Mouse (Mus musculus) limb, embryonic 10.5 days (tissue): Measurements from ENCODE around the gene Scel. TPM values are rescaled to one million over a fixed set of nuclear protein-coding genes. Genes with fewer than 3 reads are reported as not detected.

ENCODE experiments used
- DNase-seq: peaks from one replicate; pipeline ENCODE4 v3.0.0-alpha.2; 2017; ENCODE audit warnings: low spot score
- H3K27ac ChIP-seq: fragments of 300-500 bp; sonication (generic); 2 replicates; pipeline ENCODE4 v1.5.1; 2016; ENCODE audit warnings: mild to moderate bottlenecking
- H3K27me3 ChIP-seq: fragments of 300-500 bp; sonication (generic); 2 replicates; pipeline ENCODE4 v1.6.1; 2016; ENCODE audit warnings: low read depth, mild to moderate bottlenecking; ENCODE audit not compliant: poor library complexity, severe bottlenecking
- H3K36me3 ChIP-seq: fragments of 300-500 bp; sonication (generic); 2 replicates; pipeline ENCODE4 v1.6.1; 2016; ENCODE audit warnings: mild to moderate bottlenecking, moderate library complexity
- H3K4me1 ChIP-seq: fragments of 300-500 bp; sonication (generic); 2 replicates; pipeline ENCODE4 v1.6.1; 2016
- H3K4me3 ChIP-seq: fragments of 300-500 bp; sonication (generic); 2 replicates; pipeline ENCODE4 v1.5.1; 2016; ENCODE audit warnings: mild to moderate bottlenecking, moderate library complexity
- H3K9me3 ChIP-seq: fragments of 300-500 bp; sonication (generic); replicated peaks from 2 replicates; pipeline ENCODE4 v1.6.1; 2016; ENCODE audit warnings: mild to moderate bottlenecking
- WGBS: fragments of 180-500 bp; shearing (Covaris S2); methylation state at CpG from one replicate; pipeline ENCODE4 v1.1.7; 2016; 5-methylcytosine and 5-hydroxymethylcytosine counted together
- polyA plus RNA-seq: library from polyadenylated mRNA; unstranded; fragments of >200 nt; fragmentation: Nextera tagmentation; extraction: Ambion mirVana; gene quantifications from 2 replicates; pipeline ENCODE4 v1.2.1, GENCODE M21; 2016

Gene Scel
- polyA plus RNA-seq, 1 experiment from 2014 or later = 0.09 TPM

DNA sequence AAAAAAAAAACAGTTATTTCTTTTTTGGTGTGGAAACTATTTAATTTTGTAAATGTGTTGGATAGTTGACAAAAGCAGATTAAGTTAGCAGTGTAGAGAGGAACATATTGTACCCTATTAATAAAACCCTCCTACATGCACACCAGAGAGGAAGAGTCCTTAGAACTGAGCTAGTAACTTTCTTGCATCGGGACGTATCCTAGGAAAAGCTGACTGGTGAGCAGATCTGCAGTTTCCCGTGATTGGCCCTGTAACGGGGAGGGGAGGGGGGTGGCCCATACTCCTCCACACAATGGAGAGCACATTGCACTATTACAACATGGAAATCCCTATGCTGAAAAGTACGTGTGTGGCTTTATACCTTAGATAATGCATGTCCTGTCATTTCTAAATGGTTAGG, 82.7 kb downstream of the Scel start:
- no peak overlapping the region for H3K4me3 ChIP-seq
- H3K9me3 ChIP-seq = no peaks in the 10 kb centered on the region
- 77% methylated on average over 5 of the region's 5 CpGs for WGBS
- H3K27ac ChIP-seq = no peak overlapping the region
- H3K27me3 ChIP-seq = no peaks in the 10 kb centered on the region
- no peaks in the 10 kb centered on the region for H3K36me3 ChIP-seq
- H3K4me1 ChIP-seq = no peaks in the 10 kb centered on the region
- no peak for DNase-seq

GRCm38 (mm10) chr14:103608063-103608462, 94.9 kb downstream of the Scel start:
- no peak for DNase-seq
- WGBS = 91% methylated on average over 8 of the region's 8 CpGs
- no peak overlapping the region for H3K4me3 ChIP-seq
- H3K4me1 ChIP-seq = no peaks in the 10 kb centered on the region
- H3K27me3 ChIP-seq = no peaks in the 10 kb centered on the region
- no peaks in the 10 kb centered on the region for H3K36me3 ChIP-seq
- no peak overlapping the region for H3K27ac ChIP-seq
- no peaks in the 10 kb centered on the region for H3K9me3 ChIP-seq

GRCm38 (mm10) chr14:103613573-103614271, 100.6 kb downstream of the Scel start:
- WGBS = 90% methylated on average over 6 of the region's 6 CpGs
- Histone ChIP-seq H3K9me3 (no peaks in the 10 kb centered on the region), H3K36me3 (no peaks in the 10 kb centered on the region), H3K4me3 (no peak overlapping the region), H3K27me3 (no peaks in the 10 kb centered on the region), H3K4me1 (no peaks in the 10 kb centered on the region), H3K27ac (no peak overlapping the region)
- no peak for DNase-seq

- Histone ChIP-seq H3K27me3 (no peaks in the 10 kb centered on the region), H3K27ac (no peak overlapping the region), H3K9me3 (no peaks in the 10 kb centered on the region), H3K36me3 (no peaks in the 10 kb centered on the region), H3K4me1 (no peaks in the 10 kb centered on the region), H3K4me3 (no peak overlapping the region)
- no peak for DNase-seq
- 92% methylated on average over 4 of the region's 4 CpGs for WGBS
Observed at GRCm38 (mm10) chr14:103614272-103614587, 101.1 kb downstream of the Scel start.

GRCm38 (mm10) chr14:103619756-103620155, 106.6 kb downstream of the Scel start:
- Histone ChIP-seq H3K9me3 (no peaks in the 10 kb centered on the region), H3K27ac (no peak overlapping the region), H3K4me1 (no peaks in the 10 kb centered on the region), H3K36me3 (no peaks in the 10 kb centered on the region), H3K27me3 (no peaks in the 10 kb centered on the region), H3K4me3 (no peak overlapping the region)
- WGBS = 90% methylated on average over 4 of the region's 4 CpGs
- DNase-seq = no peak

DNA sequence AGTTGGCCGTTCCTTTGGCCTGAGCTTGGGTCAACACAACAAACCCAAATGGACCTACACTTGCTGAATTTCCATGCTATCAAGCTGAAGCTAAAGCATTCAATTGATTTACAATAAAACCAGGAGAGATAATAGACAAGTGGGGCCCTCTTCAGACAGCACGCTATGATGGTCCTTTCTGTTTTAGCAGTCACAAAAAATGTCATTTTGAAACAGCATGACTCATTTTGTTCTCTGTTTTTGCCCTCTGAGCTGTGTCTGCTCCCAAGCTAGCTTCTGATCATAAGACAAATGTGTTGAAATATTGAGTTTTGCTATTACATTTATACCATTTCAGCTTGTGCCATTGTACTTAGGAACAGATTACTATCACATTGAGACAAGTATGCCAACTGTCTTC, 108.1 kb downstream of the Scel start:
- Histone ChIP-seq H3K36me3 (no peaks in the 10 kb centered on the region), H3K9me3 (no peaks in the 10 kb centered on the region), H3K27ac (no peak overlapping the region), H3K4me3 (no peak overlapping the region), H3K4me1 (no peaks in the 10 kb centered on the region), H3K27me3 (no peaks in the 10 kb centered on the region)
- no peak for DNase-seq
- 96% methylated on average over 2 of the region's 2 CpGs for WGBS

GRCm38 (mm10) chr14:103626100-103626499, 113.0 kb downstream of the Scel start:
- 87% methylated on average over 6 of the region's 6 CpGs for WGBS
- DNase-seq = no peak
- no peaks in the 10 kb centered on the region for H3K27me3 ChIP-seq
- H3K27ac ChIP-seq = no peak overlapping the region
- H3K4me1 ChIP-seq = no peaks in the 10 kb centered on the region
- H3K4me3 ChIP-seq = no peak overlapping the region
- H3K36me3 ChIP-seq = no peaks in the 10 kb centered on the region
- H3K9me3 ChIP-seq = no peaks in the 10 kb centered on the region

- Histone ChIP-seq H3K4me3 (no peak overlapping the region), H3K36me3 (no peaks in the 10 kb centered on the region), H3K27me3 (no peaks in the 10 kb centered on the region), H3K4me1 (no peaks in the 10 kb centered on the region), H3K27ac (no peak overlapping the region), H3K9me3 (no peaks in the 10 kb centered on the region)
- no peak for DNase-seq
- 93% methylated on average over 7 of the region's 7 CpGs for WGBS
Observed at GRCm38 (mm10) chr14:103629639-103630364, 116.7 kb downstream of the Scel start.

- Histone ChIP-seq H3K27ac (no peak overlapping the region), H3K4me3 (no peak overlapping the region), H3K36me3 (no peaks in the 10 kb centered on the region), H3K4me1 (no peaks in the 10 kb centered on the region), H3K9me3 (no peaks in the 10 kb centered on the region), H3K27me3 (no peaks in the 10 kb centered on the region)
- DNase-seq = no peak
- 79% methylated on average over 8 of the region's 8 CpGs for WGBS
Observed at GRCm38 (mm10) chr14:103630545-103630944, 117.4 kb downstream of the Scel start.

GRCm38 (mm10) chr14:103643933-103644332, 130.8 kb downstream of the Scel start:
- H3K27ac ChIP-seq = no peak overlapping the region
- no peaks in the 10 kb centered on the region for H3K9me3 ChIP-seq
- H3K36me3 ChIP-seq = no peaks in the 10 kb centered on the region
- peaks cover 3% of the 10 kb centered on the region; the same call in 1 of the 2 replicates for H3K4me1 ChIP-seq
- H3K27me3 ChIP-seq = peaks cover 15% of the 10 kb centered on the region
- 85% methylated on average over 3 of the region's 3 CpGs for WGBS
- no peak for DNase-seq
- no peak overlapping the region for H3K4me3 ChIP-seq

DNA sequence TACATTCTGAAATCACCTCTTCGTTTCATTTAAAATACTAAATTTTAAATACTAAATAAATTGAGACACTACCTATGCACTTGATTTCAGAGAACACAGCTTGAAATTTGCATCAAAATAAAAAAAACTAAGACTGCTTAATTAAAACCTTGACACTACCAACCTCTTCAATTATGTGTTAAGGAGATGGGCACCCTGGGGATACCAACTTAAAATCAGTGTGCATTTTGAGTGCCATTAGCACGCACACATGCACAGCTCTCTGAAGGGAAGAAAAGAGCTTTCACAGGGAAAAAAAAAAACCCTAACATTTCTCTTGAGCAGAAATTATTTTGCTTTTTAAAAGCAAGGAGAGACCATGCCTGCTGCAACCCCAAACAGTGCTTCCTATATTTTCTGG, 134.8 kb downstream of the Scel start:
- Histone ChIP-seq H3K4me3 (no peak overlapping the region), H3K9me3 (no peaks in the 10 kb centered on the region), H3K27me3 (peaks cover 52% of the 10 kb centered on the region), H3K4me1 (peaks cover 18% of the 10 kb centered on the region), H3K27ac (no peak overlapping the region), H3K36me3 (no peaks in the 10 kb centered on the region)
- 87% methylated on average over 2 of the region's 2 CpGs for WGBS
- no peak for DNase-seq

DNA sequence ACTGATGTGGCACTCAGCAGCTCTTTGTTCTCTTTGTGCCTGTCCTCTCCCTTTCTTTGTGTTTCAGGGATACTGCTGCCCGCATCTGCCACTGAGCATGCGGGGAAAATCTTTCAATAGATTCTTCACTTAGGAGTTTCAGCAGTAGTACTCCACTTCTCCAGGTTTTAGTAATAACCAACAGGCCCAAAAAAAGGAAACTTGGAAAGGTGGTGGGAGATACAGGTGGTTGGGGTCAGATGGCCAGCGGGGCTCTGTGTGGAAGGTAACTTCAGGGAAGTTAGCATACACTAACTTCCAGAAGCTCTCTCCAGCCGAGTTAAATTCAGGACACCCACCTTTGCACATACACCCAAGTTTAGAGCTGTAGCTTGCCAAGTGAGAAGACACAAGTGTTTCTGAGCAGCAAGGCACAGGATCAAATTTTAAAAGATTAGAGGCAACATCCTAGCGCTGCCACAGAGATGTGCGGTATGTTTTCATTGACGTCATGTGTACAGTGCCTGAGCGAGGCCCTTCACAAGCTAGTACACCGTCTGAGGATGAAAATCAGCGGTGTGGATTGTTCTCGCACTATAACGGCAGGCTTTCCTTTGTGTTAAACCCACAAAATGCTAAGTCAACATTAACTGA, 135.6 kb downstream of the Scel start:
- WGBS = 55% methylated on average over 12 of the region's 12 CpGs
- Histone ChIP-seq H3K36me3 (no peaks in the 10 kb centered on the region), H3K27me3 (peaks cover 52% of the 10 kb centered on the region), H3K27ac (no peak overlapping the region), H3K9me3 (no peaks in the 10 kb centered on the region), H3K4me1 (peaks cover 18% of the 10 kb centered on the region), H3K4me3 (no peak overlapping the region)
- DNase-seq = no peak

DNA sequence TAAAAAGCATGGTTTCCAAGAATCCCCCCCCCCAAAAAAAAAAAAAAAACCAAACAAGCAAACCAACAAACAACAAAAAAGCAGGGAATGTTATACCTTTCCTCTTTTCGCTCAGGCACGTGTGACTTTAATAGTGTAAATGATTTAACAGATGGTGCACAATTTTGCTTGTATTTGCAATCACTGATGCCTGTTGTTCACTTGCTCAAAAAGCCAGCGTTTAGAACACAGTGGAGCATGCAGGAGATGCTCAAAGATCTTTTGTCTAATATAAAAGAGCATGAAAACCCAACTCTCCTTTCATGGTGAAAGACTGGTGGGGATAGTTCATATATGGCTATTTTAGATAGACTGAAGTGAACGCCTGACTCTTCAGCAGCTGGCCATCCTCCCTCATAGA, 136.2 kb downstream of the Scel start:
- WGBS = 63% methylated on average over 4 of the region's 4 CpGs
- H3K4me1 ChIP-seq = peaks cover 18% of the 10 kb centered on the region
- no peak for DNase-seq

More for the DNA sequence above, 136.2 kb downstream of the Scel start:
- Histone ChIP-seq H3K36me3 (no peaks in the 10 kb centered on the region), H3K27me3 (peaks cover 52% of the 10 kb centered on the region), H3K9me3 (no peaks in the 10 kb centered on the region), H3K27ac (no peak overlapping the region), H3K4me3 (no peak overlapping the region)
